Mouse (Mus musculus) forebrain, embryonic 15.5 days (tissue): ENCODE results near the gene Prkra. TPM values are rescaled to one million over a fixed set of nuclear protein-coding genes. Genes with fewer than 3 reads are reported as not detected.
"Not testable (repeated sequence)": the region's sequence is repeated elsewhere in the genome, so short reads cannot be mapped to it uniquely, and the experiment has no call there.

Experiments used
- ATAC-seq: fragments of 200-750 bp; cut with Nextera tagmentation; replicated peaks from 2 replicates; pipeline ENCODE4 v1.8.0; 2017; ENCODE audit warnings: mild to moderate bottlenecking, moderate TSS enrichment, moderate library complexity
- H3K27ac ChIP-seq: fragments of 300-500 bp; sonication (generic); replicated peaks from 2 replicates; pipeline ENCODE4 v1.5.1; 2015; ENCODE audit warnings: mild to moderate bottlenecking, inconsistent platforms
- H3K27me3 ChIP-seq: fragments of 300-500 bp; sonication (generic); 2 replicates; pipeline ENCODE4 v1.6.1; 2015; ENCODE audit warnings: inconsistent platforms
- H3K36me3 ChIP-seq: fragments of 300-500 bp; sonication (generic); 2 replicates; pipeline ENCODE4 v1.6.1; 2015; ENCODE audit warnings: mild to moderate bottlenecking, inconsistent platforms
- H3K4me1 ChIP-seq: fragments of 300-500 bp; sonication (generic); 2 replicates; pipeline ENCODE4 v1.6.1; 2015; ENCODE audit warnings: inconsistent platforms
- H3K4me2 ChIP-seq: fragments of 300-500 bp; sonication (generic); replicated peaks from 2 replicates; pipeline ENCODE4 v1.6.1; 2015; ENCODE audit warnings: mild to moderate bottlenecking, inconsistent platforms
- H3K4me3 ChIP-seq: fragments of 300-500 bp; sonication (generic); 2 replicates; pipeline ENCODE4 v1.5.1; 2015; ENCODE audit warnings: mild to moderate bottlenecking, inconsistent platforms
- H3K9ac ChIP-seq: fragments of 300-500 bp; sonication (generic); replicated peaks from 2 replicates; pipeline ENCODE4 v1.6.1; 2015; ENCODE audit warnings: mild to moderate bottlenecking, inconsistent platforms
- H3K9me3 ChIP-seq: fragments of 300-500 bp; sonication (generic); 2 replicates; pipeline ENCODE4 v1.6.1; 2016; ENCODE audit warnings: inconsistent platforms
- WGBS: fragments of 180-500 bp; shearing (Covaris S2); methylation state at CpG from one replicate; pipeline ENCODE4 v1.1.7; 2015; ENCODE audit warnings: mixed read lengths; 5-methylcytosine and 5-hydroxymethylcytosine counted together
- polyA plus RNA-seq: library from polyadenylated mRNA; unstranded; fragments of >200 nt; fragmentation: Nextera tagmentation; extraction: Ambion mirVana; gene quantifications from 2 replicates; pipeline ENCODE4 v1.2.1, GENCODE M21; 2015

The Prkra gene
- polyA plus RNA-seq, 1 experiment from 2014 or later, result 90.8 TPM

DNA sequence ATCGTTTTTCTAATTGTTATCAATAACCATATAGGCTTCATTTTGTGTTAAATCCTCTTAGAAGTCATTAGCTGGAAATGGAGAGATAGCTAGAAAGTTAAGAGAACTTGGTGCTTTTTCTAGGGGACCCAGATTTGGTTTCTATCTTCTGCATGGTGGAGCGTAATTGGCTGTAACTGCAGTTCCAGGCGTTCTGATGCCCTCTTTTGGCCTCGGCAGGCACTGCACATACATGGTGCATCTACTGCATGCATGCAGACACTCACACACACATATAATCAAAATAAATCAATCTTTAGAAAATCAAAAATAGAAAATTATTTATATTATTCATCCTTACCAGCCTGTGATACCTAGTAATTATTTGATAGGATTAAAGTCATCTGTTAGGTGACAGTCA is 5.3 kb upstream of the Prkra start:
- no peaks in the 10 kb centered on the region for H3K27me3 ChIP-seq
- 94% methylated on average over 4 of the region's 4 CpGs for WGBS
- H3K27ac ChIP-seq, result no peak overlapping the region
- no peak overlapping the region for H3K4me2 ChIP-seq
- no peak overlapping the region for H3K9ac ChIP-seq
- peaks cover 6% of the 10 kb centered on the region; the same call in 1 of the 2 replicates for H3K4me1 ChIP-seq
- no peaks in the 10 kb centered on the region for H3K9me3 ChIP-seq
- ATAC-seq, result no peak
- no peaks in the 10 kb centered on the region for H3K36me3 ChIP-seq
- no peak overlapping the region for H3K4me3 ChIP-seq

DNA sequence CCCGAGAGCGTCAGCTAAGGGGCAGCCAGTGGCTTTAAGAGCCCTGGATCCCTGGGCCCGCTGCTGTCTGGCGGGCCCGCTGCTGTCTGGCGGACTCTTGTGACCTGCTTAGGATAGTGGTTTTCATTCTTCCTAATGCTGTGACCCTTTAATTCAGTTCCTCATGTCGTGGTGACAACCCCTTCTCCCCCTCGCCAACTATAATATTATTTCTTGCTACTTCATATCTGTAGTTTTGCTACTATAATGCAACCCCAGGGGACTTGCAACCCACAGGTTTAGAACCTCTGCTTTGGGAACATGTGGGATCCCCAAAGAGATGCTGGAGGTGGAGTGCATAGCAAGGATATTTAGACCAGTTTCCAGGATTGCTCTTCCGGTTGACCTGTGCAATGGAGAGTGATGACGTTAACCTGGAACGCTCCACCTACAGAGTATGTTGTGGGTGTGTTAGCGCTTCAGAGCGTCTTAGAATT is 889 bp upstream of the Prkra start:
- H3K4me2 ChIP-seq, result peak overlapping the region; percentile 67
- peaks cover 17% of the 10 kb centered on the region for H3K4me1 ChIP-seq
- 31% methylated on average over 13 of the region's 13 CpGs for WGBS
- peak overlapping the region; percentile 86 for H3K4me3 ChIP-seq
- no peaks in the 10 kb centered on the region for H3K9me3 ChIP-seq
- H3K27me3 ChIP-seq, result no peaks in the 10 kb centered on the region
- H3K27ac ChIP-seq, result peak overlapping the region; percentile 92
- no peaks in the 10 kb centered on the region for H3K36me3 ChIP-seq
- peak; percentile 41 for ATAC-seq
- peak overlapping the region; percentile 50 for H3K9ac ChIP-seq

DNA sequence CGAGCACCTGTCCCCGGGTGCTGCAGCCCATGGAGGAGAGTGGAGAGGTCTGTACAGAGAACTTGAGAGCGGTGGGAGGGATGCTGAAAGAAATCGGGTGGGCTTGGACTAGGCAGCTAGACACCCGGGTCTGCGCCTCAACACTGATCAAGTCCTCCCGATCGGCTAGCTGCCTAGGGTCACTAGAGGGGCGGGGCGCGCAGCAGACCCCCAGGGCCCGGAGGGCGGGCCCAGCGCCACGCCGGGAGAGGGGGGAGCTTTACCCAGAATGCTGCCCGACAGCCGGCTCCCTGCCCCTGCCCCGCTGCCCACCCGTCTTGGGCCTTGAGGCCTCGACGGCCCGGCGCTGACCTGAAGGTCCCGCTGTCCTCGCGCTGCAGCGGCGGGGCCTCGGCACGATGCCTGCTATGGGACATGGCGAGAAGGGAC is 360 bp downstream of the Prkra start:
- peak overlapping the region; percentile 82 for H3K9ac ChIP-seq
- H3K9me3 ChIP-seq, result no peaks in the 10 kb centered on the region
- WGBS, result under 1% methylated on average over 31 of the region's 32 CpGs
- peaks cover 17% of the 10 kb centered on the region for H3K4me1 ChIP-seq
- H3K4me3 ChIP-seq, result peak overlapping the region; percentile 86
- peak overlapping the region; percentile 67 for H3K4me2 ChIP-seq
- peak overlapping the region; percentile 92 for H3K27ac ChIP-seq
- peaks cover 2% of the 10 kb centered on the region for H3K36me3 ChIP-seq
- H3K27me3 ChIP-seq, result no peaks in the 10 kb centered on the region
- ATAC-seq, result peak; percentile 69

DNA sequence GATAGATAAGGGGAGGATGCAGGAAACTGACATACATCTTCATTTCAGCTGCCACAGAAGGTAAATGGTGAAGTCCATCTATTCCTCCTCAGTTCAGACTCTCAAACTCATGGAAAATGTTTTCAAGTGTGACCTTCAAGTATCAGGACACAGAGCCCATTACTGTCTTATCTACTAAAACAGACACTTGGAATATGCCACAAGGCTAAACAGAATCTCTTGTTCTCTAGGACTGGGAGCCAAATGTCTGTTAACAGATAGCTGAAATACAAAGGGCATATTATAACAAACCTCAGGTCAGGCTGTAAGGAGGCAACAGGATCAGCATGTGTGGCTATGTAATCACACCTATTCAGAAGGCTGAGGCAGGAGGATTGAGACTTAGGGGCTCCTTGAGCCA is 4.0 kb downstream of the Prkra start:
- Histone ChIP-seq H3K4me3 (no peak overlapping the region), H3K27me3 (no peaks in the 10 kb centered on the region), H3K9me3 (no peaks in the 10 kb centered on the region), H3K36me3 (peaks cover 35% of the 10 kb centered on the region), H3K4me1 (peaks cover 15% of the 10 kb centered on the region), H3K9ac (no peak overlapping the region), H3K27ac (no peak overlapping the region), H3K4me2 (no peak overlapping the region)
- ATAC-seq, result no peak

DNA sequence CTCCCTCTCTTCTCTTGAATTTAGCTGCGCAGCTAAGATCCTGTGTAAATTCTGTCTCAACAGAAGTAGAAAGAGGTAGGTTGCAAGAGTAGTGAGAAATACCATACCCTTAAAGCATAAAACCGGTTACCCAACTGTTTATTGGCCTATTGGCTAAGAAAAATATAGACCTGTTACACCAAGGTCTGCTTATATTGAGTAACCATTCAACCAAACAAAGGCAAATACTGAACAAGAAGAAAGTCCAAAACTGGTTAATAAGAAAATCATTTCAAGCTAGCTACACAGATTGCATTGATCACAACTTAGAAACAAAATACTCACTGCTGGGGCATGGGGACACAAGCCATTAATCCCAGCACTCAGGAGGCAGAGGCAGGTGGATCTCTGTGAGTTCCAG is 8.2 kb downstream of the Prkra start:
- Histone ChIP-seq H3K4me3 (no peak overlapping the region), H3K27ac (no peak overlapping the region), H3K36me3 (peaks cover 70% of the 10 kb centered on the region), H3K4me2 (no peak overlapping the region), H3K9ac (no peak overlapping the region), H3K9me3 (no peaks in the 10 kb centered on the region), H3K4me1 (no peaks in the 10 kb centered on the region), H3K27me3 (no peaks in the 10 kb centered on the region)
- 97% methylated on average over 2 of the region's 2 CpGs for WGBS
- ATAC-seq, result no peak

DNA sequence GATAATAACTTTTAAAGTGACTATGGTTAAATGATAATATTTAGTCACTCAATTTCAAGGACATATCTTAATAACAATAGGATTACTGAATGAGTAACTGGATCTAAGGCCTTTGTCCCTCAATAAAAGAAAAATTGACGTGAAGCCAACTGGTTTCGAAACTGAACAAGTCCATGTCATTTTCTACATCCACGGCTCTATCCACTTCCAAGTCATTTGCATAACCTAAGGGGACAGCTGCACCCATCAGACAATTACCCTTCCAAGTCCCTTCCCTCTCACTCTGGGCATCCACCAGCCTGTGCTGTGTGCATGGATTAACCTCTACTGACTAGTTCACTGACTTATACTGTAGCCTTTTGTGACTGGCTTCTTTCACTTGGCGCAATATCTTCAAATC is 16.2 kb downstream of the Prkra start:
- Histone ChIP-seq H3K36me3 (peaks cover 86% of the 10 kb centered on the region), H3K9ac (no peak overlapping the region), H3K27me3 (no peaks in the 10 kb centered on the region), H3K9me3 (no peaks in the 10 kb centered on the region), H3K27ac (no peak overlapping the region), H3K4me2 (no peak overlapping the region), H3K4me1 (no peaks in the 10 kb centered on the region), H3K4me3 (no peak overlapping the region)
- WGBS, result 72% methylated on average over 4 of the region's 4 CpGs
- no peak for ATAC-seq

DNA sequence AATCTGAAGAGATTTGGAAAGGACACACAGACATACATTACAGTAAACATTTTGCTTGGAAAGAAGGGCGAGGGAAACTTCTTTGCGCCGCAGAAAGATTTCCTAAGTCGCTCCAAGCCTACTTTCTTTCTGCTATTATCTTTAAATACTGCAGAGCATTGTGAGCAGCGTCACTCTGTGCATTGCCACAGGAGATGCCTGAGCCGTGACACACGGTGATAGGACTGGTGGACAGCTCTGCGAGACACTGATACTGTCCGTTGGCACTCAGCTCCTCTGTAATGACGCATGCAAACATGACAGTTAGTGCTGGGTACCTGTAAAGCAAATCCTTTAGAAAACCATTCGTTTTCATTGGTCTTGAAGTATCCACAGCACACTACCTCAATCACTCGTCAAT is 17.5 kb downstream of the Prkra start:
- H3K36me3 ChIP-seq, result peaks cover 85% of the 10 kb centered on the region
- no peak for ATAC-seq
- H3K4me2 ChIP-seq, result no peak overlapping the region
- 96% methylated on average over 12 of the region's 12 CpGs for WGBS
- H3K27me3 ChIP-seq, result no peaks in the 10 kb centered on the region
- no peak overlapping the region for H3K27ac ChIP-seq
- H3K9me3 ChIP-seq, result no peaks in the 10 kb centered on the region
- H3K4me1 ChIP-seq, result no peaks in the 10 kb centered on the region
- H3K9ac ChIP-seq, result no peak overlapping the region
- H3K4me3 ChIP-seq, result no peak overlapping the region

DNA sequence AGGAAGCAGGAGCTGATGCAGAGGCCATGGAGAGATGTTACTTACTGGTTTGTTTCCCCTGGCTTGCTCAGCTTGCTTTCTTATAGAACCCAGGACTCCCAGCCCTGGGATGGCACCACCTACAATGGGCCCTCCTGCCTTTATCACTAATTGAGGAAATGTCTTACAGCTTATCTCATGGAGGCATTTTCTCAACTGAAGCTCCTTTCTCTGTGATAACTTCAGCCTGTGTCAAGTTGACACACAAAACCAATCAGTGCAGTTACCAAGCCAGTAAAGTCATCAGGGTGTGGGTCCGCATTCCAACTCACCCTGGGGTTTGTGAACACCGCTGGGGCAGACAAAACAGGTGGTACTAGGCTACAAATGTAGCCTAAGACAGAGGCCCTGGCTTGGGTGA is 25.5 kb downstream of the Prkra start:
- not testable (repeated sequence) for ATAC-seq, H3K9me3 ChIP-seq, H3K27ac ChIP-seq, H3K27me3 ChIP-seq, H3K9ac ChIP-seq, H3K4me1 ChIP-seq, H3K4me2 ChIP-seq, H3K4me3 ChIP-seq
- WGBS, result 100% methylated on average over 2 of the region's 2 CpGs
- H3K36me3 ChIP-seq, result peaks cover 31% of the 10 kb centered on the region

DNA sequence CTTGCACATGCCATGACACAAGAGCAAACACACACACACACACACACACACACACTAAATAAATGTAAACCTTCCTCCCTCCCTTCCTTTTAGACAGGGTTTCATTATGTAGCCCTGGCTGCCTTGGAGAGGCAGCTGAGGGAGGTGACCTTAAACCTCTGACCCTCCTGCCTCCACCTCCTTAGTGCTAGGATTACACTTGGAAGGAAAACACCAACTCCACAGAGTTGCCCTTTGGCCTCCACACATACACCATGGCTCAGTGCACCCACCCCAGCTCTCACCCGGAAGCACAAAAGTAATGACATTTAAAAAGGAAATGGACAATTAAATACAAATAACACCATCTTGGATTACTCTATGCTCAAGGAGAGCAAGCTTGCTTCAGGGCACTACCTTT is 26.1 kb downstream of the Prkra start:
- H3K27me3 ChIP-seq, result no peaks in the 10 kb centered on the region
- WGBS, result 79% methylated on average over 1 of the region's 1 CpGs
- H3K9ac ChIP-seq, result no peak overlapping the region
- no peak for ATAC-seq
- H3K4me3 ChIP-seq, result no peak overlapping the region
- H3K27ac ChIP-seq, result no peak overlapping the region
- H3K4me2 ChIP-seq, result no peak overlapping the region
- no peaks in the 10 kb centered on the region for H3K9me3 ChIP-seq
- H3K36me3 ChIP-seq, result peaks cover 25% of the 10 kb centered on the region
- no peaks in the 10 kb centered on the region for H3K4me1 ChIP-seq

DNA sequence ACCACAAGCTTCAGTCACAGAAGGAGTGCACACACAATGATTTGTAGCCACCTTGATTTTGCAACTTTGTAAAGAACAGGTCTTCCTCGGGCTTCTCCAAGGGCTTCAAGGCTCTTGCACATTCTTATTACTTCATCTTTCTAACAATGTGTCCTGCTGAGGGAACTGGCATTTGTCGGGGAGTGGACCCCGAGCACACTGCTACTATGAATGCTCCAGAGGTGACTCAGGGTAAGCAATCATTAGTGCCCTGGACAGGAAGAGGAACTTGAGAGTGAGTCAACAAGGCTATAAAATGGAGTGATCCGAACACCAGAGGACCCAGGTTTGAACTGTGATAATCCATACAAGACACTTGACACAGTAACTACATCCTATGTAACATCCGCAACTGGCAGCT is 27.6 kb downstream of the Prkra start:
- WGBS, result 93% methylated on average over 5 of the region's 5 CpGs
- ATAC-seq, result no peak

DNA sequence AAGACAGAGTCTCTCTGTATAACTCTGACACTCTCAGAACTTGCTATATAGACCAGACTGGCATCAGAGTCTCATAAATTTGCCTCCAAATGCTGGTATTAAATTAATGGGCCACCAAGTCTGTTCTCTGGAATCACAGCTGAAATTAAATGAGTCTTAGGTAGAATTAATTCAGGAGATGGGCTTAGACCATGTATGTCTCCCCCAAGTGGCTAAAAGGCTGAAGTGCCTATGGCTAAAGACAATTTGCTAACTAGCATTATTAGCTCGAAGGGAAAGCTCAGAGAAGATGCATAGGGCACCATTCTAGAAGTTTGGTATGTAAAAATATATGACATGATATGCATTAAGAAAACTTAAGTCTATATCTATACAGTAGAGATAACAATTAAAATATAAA is 29.7 kb downstream of the Prkra start:
- no peak overlapping the region for H3K4me2 ChIP-seq
- WGBS, result 24% methylated on average over 1 of the region's 1 CpGs
- ATAC-seq, result peak; percentile 76
- H3K9me3 ChIP-seq, result no peaks in the 10 kb centered on the region
- no peaks in the 10 kb centered on the region for H3K27me3 ChIP-seq
- H3K9ac ChIP-seq, result no peak overlapping the region
- peaks cover 1% of the 10 kb centered on the region; the same call in 1 of the 2 replicates for H3K36me3 ChIP-seq
- H3K4me1 ChIP-seq, result no peaks in the 10 kb centered on the region
- H3K27ac ChIP-seq, result no peak overlapping the region
- no peak overlapping the region for H3K4me3 ChIP-seq

More for the DNA sequence above, 27.6 kb downstream of the Prkra start:
- Histone ChIP-seq H3K27me3 (no peaks in the 10 kb centered on the region), H3K27ac (no peak overlapping the region), H3K4me2 (no peak overlapping the region), H3K36me3 (peaks cover 11% of the 10 kb centered on the region), H3K9ac (no peak overlapping the region), H3K4me3 (no peak overlapping the region), H3K9me3 (no peaks in the 10 kb centered on the region), H3K4me1 (no peaks in the 10 kb centered on the region)

DNA sequence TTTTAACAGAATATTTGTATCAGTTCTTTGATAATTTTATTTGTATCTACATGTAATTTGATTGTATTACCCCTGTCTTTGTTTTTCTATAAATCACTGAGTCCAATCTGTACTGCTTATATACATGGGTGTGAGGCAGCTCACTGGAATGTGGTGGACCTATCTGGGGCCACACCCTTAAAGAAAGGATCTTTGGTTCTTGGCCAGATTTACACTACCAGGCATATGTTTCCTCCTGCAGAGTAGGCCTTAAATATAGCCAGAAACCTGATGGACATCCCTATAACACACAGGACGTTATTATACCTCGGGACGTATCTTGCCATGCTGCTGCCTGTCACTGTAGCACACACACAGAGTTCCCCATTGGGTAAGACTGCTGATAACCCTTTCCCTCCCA is 35.8 kb downstream of the Prkra start:
- H3K9ac ChIP-seq, result no peak overlapping the region
- H3K9me3 ChIP-seq, result no peaks in the 10 kb centered on the region
- H3K27me3 ChIP-seq, result no peaks in the 10 kb centered on the region
- 83% methylated on average over 3 of the region's 3 CpGs for WGBS
- H3K4me1 ChIP-seq, result no peaks in the 10 kb centered on the region
- H3K4me2 ChIP-seq, result no peak overlapping the region
- H3K27ac ChIP-seq, result no peak overlapping the region
- H3K4me3 ChIP-seq, result no peak overlapping the region
- ATAC-seq, result no peak
- no peaks in the 10 kb centered on the region for H3K36me3 ChIP-seq

DNA sequence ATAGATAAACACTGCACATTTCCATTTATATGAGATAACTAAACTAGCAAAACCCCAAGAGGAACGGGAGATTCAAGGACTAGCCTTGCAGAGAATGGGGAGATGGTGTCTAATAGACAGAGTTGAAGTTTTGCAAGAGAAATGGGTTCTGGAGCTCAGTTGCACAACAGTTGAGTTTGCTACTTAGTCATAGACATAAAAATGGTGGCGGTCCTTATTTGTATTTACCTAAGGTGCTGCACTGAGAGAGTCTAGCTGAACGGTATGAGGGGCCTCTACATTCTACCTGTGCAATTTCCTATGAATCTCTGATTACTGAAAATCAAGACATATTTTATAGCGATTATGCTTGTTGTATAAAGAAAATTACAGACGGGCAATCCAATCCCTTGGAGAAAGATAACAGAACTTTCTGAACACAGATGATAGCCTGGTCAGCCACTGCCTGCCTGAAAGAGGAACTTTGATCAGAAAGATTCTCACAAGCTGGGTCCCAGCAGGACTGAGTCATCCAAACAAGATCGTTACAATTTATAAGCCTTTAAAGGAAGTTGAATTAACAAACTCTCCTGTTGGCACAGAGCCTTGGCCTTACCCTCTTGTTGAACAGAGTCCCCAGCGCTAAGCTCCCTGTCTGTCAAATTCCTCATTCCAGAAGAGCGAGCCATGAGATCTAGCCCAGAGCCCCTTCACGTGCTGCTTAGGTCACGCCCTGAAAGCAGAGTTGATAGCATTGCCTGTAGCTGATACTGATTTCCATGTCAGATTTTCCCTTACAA is 37.3 kb downstream of the Prkra start:
- H3K4me2 ChIP-seq, result no peak overlapping the region
- H3K9me3 ChIP-seq, result no peaks in the 10 kb centered on the region
- H3K27ac ChIP-seq, result no peak overlapping the region
- no peaks in the 10 kb centered on the region for H3K27me3 ChIP-seq
- H3K4me3 ChIP-seq, result no peak overlapping the region
- H3K4me1 ChIP-seq, result no peaks in the 10 kb centered on the region
- no peak overlapping the region for H3K9ac ChIP-seq
- no peak for ATAC-seq
- H3K36me3 ChIP-seq, result no peaks in the 10 kb centered on the region
- 67% methylated on average over 10 of the region's 10 CpGs for WGBS
